Mouse (Mus musculus) kidney, postnatal 0 days (tissue): ENCODE measurements around the gene Odf3b. TPM values are rescaled to one million over a fixed set of nuclear protein-coding genes. Genes with fewer than 3 reads are reported as not detected.

Experiments used
- ATAC-seq: fragments of 200-750 bp; cut with Nextera tagmentation; replicated peaks from 2 replicates; pipeline ENCODE4 v1.8.0; 2017; ENCODE audit warnings: low read depth, moderate number of reproducible peaks, moderate TSS enrichment, moderate library complexity; ENCODE audit not compliant: low FRiP score
- DNase-seq: peaks from one replicate; pipeline ENCODE4 v3.0.0-alpha.2; 2016; ENCODE audit warnings: low spot score
- H3K27ac ChIP-seq: fragments of 300-500 bp; sonication (generic); 2 replicates; pipeline ENCODE4 v1.5.1; 2014; ENCODE audit warnings: mild to moderate bottlenecking
- H3K27me3 ChIP-seq: fragments of 300-500 bp; sonication (generic); 2 replicates; pipeline ENCODE4 v1.6.1; 2014; ENCODE audit warnings: low read length, mixed read lengths; ENCODE audit not compliant: insufficient read depth
- H3K36me3 ChIP-seq: fragments of 300-500 bp; sonication (generic); 2 replicates; pipeline ENCODE4 v1.6.1; 2014; ENCODE audit warnings: low read length, mixed read lengths; ENCODE audit not compliant: insufficient read depth
- H3K4me1 ChIP-seq: fragments of 300-500 bp; sonication (generic); replicated peaks from 2 replicates; pipeline ENCODE4 v1.6.1; 2014; ENCODE audit warnings: antibody characterized with exemption, low read length, mixed read lengths; ENCODE audit not compliant: insufficient read depth
- H3K4me2 ChIP-seq: fragments of 300-500 bp; sonication (generic); 2 replicates; pipeline ENCODE4 v1.6.1; 2014; ENCODE audit warnings: mild to moderate bottlenecking, low read length, moderate library complexity, mixed read lengths
- H3K4me3 ChIP-seq: fragments of 300-500 bp; sonication (generic); replicated peaks from 2 replicates; pipeline ENCODE4 v1.5.1; 2014; ENCODE audit warnings: low read depth, low read length
- H3K9ac ChIP-seq: fragments of 300-500 bp; sonication (generic); 2 replicates; pipeline ENCODE4 v1.6.1; 2014; ENCODE audit warnings: low read depth, low read length
- H3K9me3 ChIP-seq: fragments of 300-500 bp; sonication (generic); replicated peaks from 2 replicates; pipeline ENCODE4 v1.6.1; 2016; ENCODE audit warnings: low read length, inconsistent platforms, mixed read lengths
- CTCF ChIP-seq: IDR thresholded peaks from 2 replicates; pipeline ENCODE4 v1.5.1; 2016; ENCODE audit warnings: antibody characterized with exemption, low read depth, mild to moderate bottlenecking, moderate library complexity
- WGBS: fragments of 180-500 bp; shearing (Covaris S2); extraction: QIAGEN DNeasy Blood & Tissue Kit; methylation state at CpG from one replicate; pipeline ENCODE4 v1.1.7; 2014; 5-methylcytosine and 5-hydroxymethylcytosine counted together
- polyA plus RNA-seq: library from polyadenylated mRNA; unstranded; fragments of >200 nt; fragmentation: Nextera tagmentation; extraction: Ambion mirVana; gene quantifications from 2 replicates; pipeline ENCODE4 v1.2.1, GENCODE M21; 2015

Gene Odf3b
- polyA plus RNA-seq, 1 experiment from 2014 or later = 0.68 TPM

GRCm38 (mm10) chr15:89358784-89359183, 20.3 kb downstream of the Odf3b start:
- Histone ChIP-seq H3K4me2 (no peak overlapping the region), H3K9ac (no peak overlapping the region), H3K27ac (no peak overlapping the region), H3K9me3 (no peaks in the 10 kb centered on the region), H3K36me3 (peaks cover 21% of the 10 kb centered on the region; the same call in 1 of the 2 replicates), H3K4me1 (no peaks in the 10 kb centered on the region; the same call in 1 of the 2 replicates), H3K4me3 (no peak overlapping the region), H3K27me3 (no peaks in the 10 kb centered on the region)
- no peak for ATAC-seq
- 82% methylated on average over 3 of the region's 3 CpGs for WGBS
- no peak for DNase-seq
- TF ChIP-seq CTCF = no peak

- H3K4me1 ChIP-seq = no peaks in the 10 kb centered on the region; the same call in 1 of the 2 replicates
- H3K4me2 ChIP-seq = peak overlapping the region; percentile 80
- no peaks in the 10 kb centered on the region for H3K27me3 ChIP-seq
- H3K9me3 ChIP-seq = no peaks in the 10 kb centered on the region
- peak overlapping the region; percentile 87 for H3K27ac ChIP-seq
- WGBS = under 1% methylated on average over 15 of the region's 15 CpGs
- ATAC-seq (peak; percentile 68), DNase-seq (peak; percentile 98)
- TF ChIP-seq CTCF = no peak
- H3K4me3 ChIP-seq = peak overlapping the region; percentile 75
- H3K36me3 ChIP-seq = peaks cover 30% of the 10 kb centered on the region
- H3K9ac ChIP-seq = peak overlapping the region; percentile 81
Measured at GRCm38 (mm10) chr15:89356372-89356771, 22.7 kb downstream of the Odf3b start.

GRCm38 (mm10) chr15:89355241-89356187, 23.6 kb downstream of the Odf3b start, which contains the start of the genes Lmf2 and Ncaph2:
Lmf2 (minus strand) TSS chr15:89355659.
Ncaph2 (plus strand) TSS chr15:89355719.
- ATAC-seq (peak; percentile 88), DNase-seq (peak; percentile 97)
- Histone ChIP-seq H3K27ac (peak within 1 kb of the TSS; percentile 87), H3K4me1 (no peaks in the 10 kb centered on the region; the same call in 1 of the 2 replicates), H3K9me3 (no peaks in the 10 kb centered on the region), H3K4me2 (peak within 1 kb of the TSS; percentile 80), H3K9ac (peak within 1 kb of the TSS; percentile 81), H3K36me3 (peaks cover 31% of the 10 kb centered on the region), H3K4me3 (peak within 1 kb of the TSS; percentile 75), H3K27me3 (no peaks in the 10 kb centered on the region)
- under 1% methylated on average over 64 of the region's 64 CpGs for WGBS
- no peak for TF ChIP-seq CTCF

- H3K36me3 ChIP-seq = peaks cover 31% of the 10 kb centered on the region
- peak overlapping the region; percentile 81 for H3K9ac ChIP-seq
- ATAC-seq (0 out of 2 replicates have a peak, but pooled peaks have one; percentile 0), DNase-seq (no peak)
- no peaks in the 10 kb centered on the region; the same call in 1 of the 2 replicates for H3K4me1 ChIP-seq
- peak overlapping the region; percentile 74 for H3K4me2 ChIP-seq
- TF ChIP-seq CTCF = no peak
- no peak overlapping the region for H3K27ac ChIP-seq
- H3K27me3 ChIP-seq = no peaks in the 10 kb centered on the region
- 62% methylated on average over 7 of the region's 7 CpGs for WGBS
- no peaks in the 10 kb centered on the region for H3K9me3 ChIP-seq
- peak overlapping the region; percentile 75 for H3K4me3 ChIP-seq
Measured at GRCm38 (mm10) chr15:89354455-89354854, 24.6 kb downstream of the Odf3b start.

GRCm38 (mm10) chr15:89353837-89354236, 25.2 kb downstream of the Odf3b start:
- no peak overlapping the region for H3K9ac ChIP-seq
- no peak for TF ChIP-seq CTCF
- H3K4me3 ChIP-seq = no peak overlapping the region
- no peaks in the 10 kb centered on the region for H3K9me3 ChIP-seq
- no peak overlapping the region for H3K4me2 ChIP-seq
- DNase-seq = no peak
- no peak overlapping the region for H3K27ac ChIP-seq
- H3K36me3 ChIP-seq = peaks cover 31% of the 10 kb centered on the region
- H3K27me3 ChIP-seq = no peaks in the 10 kb centered on the region
- ATAC-seq = no peak
- no peaks in the 10 kb centered on the region; the same call in 1 of the 2 replicates for H3K4me1 ChIP-seq
- WGBS = 94% methylated on average over 16 of the region's 16 CpGs

GRCm38 (mm10) chr15:89352795-89353194, 26.3 kb downstream of the Odf3b start:
- Histone ChIP-seq H3K27me3 (no peaks in the 10 kb centered on the region), H3K36me3 (peaks cover 31% of the 10 kb centered on the region), H3K4me3 (no peak overlapping the region), H3K4me1 (no peaks in the 10 kb centered on the region; the same call in 1 of the 2 replicates), H3K9me3 (no peaks in the 10 kb centered on the region), H3K9ac (no peak overlapping the region), H3K4me2 (no peak overlapping the region), H3K27ac (no peak overlapping the region)
- no peak for ATAC-seq
- DNase-seq = no peak
- TF ChIP-seq CTCF = no peak
- WGBS = 98% methylated on average over 12 of the region's 12 CpGs
